Mouse (Mus musculus): ENCODE data around the gene Dnajb5.
"Not testable (repeated sequence)": the region's sequence is repeated elsewhere in the genome, so short reads cannot be mapped to it uniquely, and the experiment has no call there.

The Dnajb5 gene

GRCm38 (mm10) chr4:42972952-42973351 is 23.3 kb downstream of the Dnajb5 start:
- DNase-seq (ENCODE audit: low read depth) = no peak

- no peak for DNase-seq (ENCODE audit: low read depth)
These were observed 24.3 kb downstream of the Dnajb5 start for GRCm38 (mm10) chr4:42973868-42974267.

- no peak for DNase-seq (ENCODE audit: low read depth)
These were observed 28.4 kb downstream of the Dnajb5 start for GRCm38 (mm10) chr4:42978062-42978461.

GRCm38 (mm10) chr4:42980467-42980866 is 30.9 kb downstream of the Dnajb5 start:
- not testable (repeated sequence) for DNase-seq (ENCODE audit: low read depth)

- DNase-seq (ENCODE audit: low read depth) = no peak
These were observed 38.7 kb downstream of the Dnajb5 start for GRCm38 (mm10) chr4:42988296-42988695.

DNA sequence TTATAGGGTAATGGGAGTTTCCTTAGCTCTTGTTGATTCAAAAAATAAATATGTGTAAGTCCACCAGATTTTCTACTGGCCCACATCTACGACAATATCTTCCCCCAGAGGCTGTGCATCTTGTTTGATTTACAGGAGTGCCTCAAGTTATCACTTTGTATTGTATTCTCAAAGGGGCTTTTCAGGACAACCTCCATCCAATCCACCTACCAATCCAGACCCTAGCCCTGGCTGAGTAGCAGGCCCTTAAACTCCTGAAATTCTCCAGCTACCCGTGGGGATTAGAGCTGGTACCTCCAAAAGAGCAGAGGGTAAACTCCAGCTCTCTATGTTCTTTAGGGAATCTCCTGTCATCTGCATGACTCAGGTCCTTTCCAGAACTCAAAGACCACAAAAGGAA is 48.4 kb downstream of the Dnajb5 start:
- no peak for DNase-seq (ENCODE audit: low read depth)

DNA sequence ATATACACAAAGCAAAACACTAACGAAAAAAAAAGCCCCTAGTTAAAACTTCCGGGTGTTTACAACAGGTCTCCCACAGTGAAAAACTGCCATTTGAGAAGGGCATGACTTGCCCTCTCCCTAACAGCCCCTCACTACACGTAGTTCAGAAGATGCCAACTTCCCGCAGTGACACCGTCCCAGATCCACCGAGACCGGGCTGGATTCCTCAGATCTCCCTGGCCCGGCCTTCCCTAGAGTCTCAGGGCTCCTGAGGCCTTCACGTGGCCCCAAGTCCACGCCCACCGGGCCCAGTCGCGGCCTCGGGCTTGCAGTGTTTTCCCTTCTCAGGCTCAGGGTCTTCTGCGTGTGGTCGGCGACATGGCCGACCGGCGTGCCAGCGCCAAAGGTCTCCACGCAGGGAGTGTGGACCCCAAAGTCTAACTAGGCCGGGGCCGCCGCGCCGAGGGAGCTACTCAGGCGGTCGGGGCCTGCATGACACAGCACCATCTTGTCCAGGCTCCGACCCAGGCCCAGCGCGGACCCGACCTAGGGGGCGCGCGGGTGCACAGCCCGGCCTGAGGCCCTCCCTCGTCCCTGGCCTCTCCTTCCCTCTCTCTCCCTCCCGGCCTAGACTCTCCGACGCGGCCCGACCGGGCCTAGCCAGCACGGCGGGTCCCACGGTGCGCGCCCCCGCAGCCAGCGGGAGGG is 50.0 kb downstream of the Dnajb5 start:
- peak; percentile 53 for DNase-seq (ENCODE audit: low read depth)

- peak; percentile 98 for DNase-seq (ENCODE audit: low read depth)
These were observed 50.8 kb downstream of the Dnajb5 start, which contains the start of gene Vcp for GRCm38 (mm10) chr4:43000141-43000986. Gene Vcp, minus strand, starts transcription at chr4:43000507.

DNA sequence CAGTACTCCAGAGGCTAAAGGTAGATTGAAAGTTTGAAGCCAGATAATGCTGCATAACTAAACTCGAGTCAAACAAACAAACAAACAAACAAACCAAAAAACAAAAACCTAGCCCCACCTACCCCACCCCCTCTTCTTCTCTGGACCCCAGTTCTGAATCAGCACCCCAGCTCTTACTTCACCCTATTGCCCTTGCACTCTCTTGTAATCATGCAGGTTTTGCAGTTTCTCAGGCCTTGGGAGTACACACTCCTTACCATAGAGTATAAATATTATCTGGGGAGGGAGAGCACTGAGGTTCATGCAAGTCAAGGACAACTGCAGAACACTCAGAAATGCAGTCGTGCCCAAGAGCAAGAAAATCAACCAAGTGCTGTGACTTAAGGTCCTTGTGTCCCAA is 51.7 kb downstream of the Dnajb5 start:
- no peak for DNase-seq (ENCODE audit: low read depth)

DNA sequence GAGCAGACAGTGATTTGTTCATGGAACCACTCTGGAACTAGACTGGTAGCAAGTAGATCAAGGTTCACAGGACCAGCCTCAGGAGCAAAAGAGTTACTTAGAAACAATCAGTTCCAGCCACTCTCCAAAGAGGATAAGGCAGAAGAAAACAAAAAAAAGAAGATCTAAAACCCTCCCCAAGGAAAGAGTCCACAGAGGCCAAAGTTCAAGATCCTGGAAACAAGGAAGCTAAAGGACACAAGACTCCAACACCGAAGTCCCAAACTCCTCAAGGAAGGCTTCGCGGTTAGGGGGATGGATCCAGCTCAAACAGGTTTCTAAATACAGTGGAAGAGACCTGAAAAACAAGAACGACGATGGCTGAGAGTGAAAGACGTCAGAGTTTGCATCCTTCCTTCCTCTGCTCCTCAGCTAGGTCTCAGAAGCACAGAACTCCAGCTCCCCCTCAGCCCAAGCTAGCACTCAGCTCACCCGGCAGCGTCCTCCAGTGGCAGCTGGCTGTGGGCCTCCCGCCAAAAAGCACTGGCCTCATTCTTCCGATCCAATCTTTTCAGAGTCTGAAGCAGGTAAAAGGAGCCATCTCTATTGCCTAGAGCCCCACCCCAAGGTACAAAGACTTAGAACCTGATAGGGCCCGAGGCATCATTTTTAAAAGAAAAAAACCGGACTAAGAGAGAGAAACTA is 53.3 kb downstream of the Dnajb5 start:
- DNase-seq (ENCODE audit: low read depth) = no peak

GRCm38 (mm10) chr4:43004951-43005350 is 55.3 kb downstream of the Dnajb5 start:
- DNase-seq (ENCODE audit: low read depth) = no peak

GRCm38 (mm10) chr4:43005765-43006164 is 56.2 kb downstream of the Dnajb5 start:
- DNase-seq (ENCODE audit: low read depth) = peak; percentile 17

Measured in fibroblast of lung, adult 2 months (primary cell).